Mouse (Mus musculus) c-Kit-positive CD71-positive TER-119-negative erythroid progenitor cells, embryonic 14.5 days (primary cell): ENCODE results near the gene Gdf15.

Experiments used
- DNase-seq: peaks from one replicate; pipeline ENCODE4 v3.0.0-alpha.2; 2013; ENCODE audit warnings: low read depth

Gene Gdf15

GRCm38 (mm10) chr8:70584606-70585257, 47.5 kb downstream of the Gdf15 start:
- no peak for DNase-seq

GRCm38 (mm10) chr8:70583476-70584387, 48.5 kb downstream of the Gdf15 start:
- no peak for DNase-seq
